Mouse (Mus musculus) gastrocnemius, postnatal 14 days (tissue): ENCODE results near the gene 6030445D17Rik. TPM values are rescaled to one million over a fixed set of nuclear protein-coding genes. Genes with fewer than 3 reads are reported as not detected.

Experiments
- total RNA-seq, 2 experiments: library from RNA; stranded (reverse); gene quantifications; 2 replicates each; pipeline ENCODE4 v1.2.3; 2021

The 6030445D17Rik gene
- total RNA-seq, 2 experiments from 2014 or later: 0.16 TPM; not detected in 1

Other genes starting within 250 kb of the 6030445D17Rik start
- gene Tcea3, start 214.5 kb upstream of the 6030445D17Rik start, total RNA-seq: 100 to 1,000 TPM; 212 to 226 TPM
- 10 to 100 TPM; 35.9 to 47.2 TPM for gene Zfp46, start 177.6 kb upstream of the 6030445D17Rik start, total RNA-seq
- gene Hnrnpr, start 151.3 kb upstream of the 6030445D17Rik start, total RNA-seq: 10 to 100 TPM; 23.0 to 30.3 TPM
- not detected for gene Htr1d, start 38.7 kb upstream of the 6030445D17Rik start, total RNA-seq
- gene Luzp1, start 7.5 kb downstream of the 6030445D17Rik start, total RNA-seq: 10 to 100 TPM; 17.4 to 20.6 TPM
- gene Kdm1a, start 140.5 kb downstream of the 6030445D17Rik start, total RNA-seq: 10 to 100 TPM; 20.4 to 21.0 TPM
- not detected for gene Tex46, start 148.2 kb downstream of the 6030445D17Rik start, total RNA-seq
- gene Lactbl1, start 160.4 kb downstream of the 6030445D17Rik start, total RNA-seq: not detected